Mouse (Mus musculus): ENCODE results near the gene Sct.

Sct gene

GRCm38 (mm10) chr7:141278766-141279590 lies at the start of gene Sct:
TSS of gene Sct (minus strand) at chr7:141279133.
- in situ Hi-C loops (cut with MboI; ENCODE audit: low sequenced_read_pairs) = no loop called here

- in situ Hi-C loops (cut with MboI; ENCODE audit: low sequenced_read_pairs) = no loop called here
Observed at GRCm38 (mm10) chr7:141328373-141328990, 49.5 kb upstream of the Sct start.

GRCm38 (mm10) chr7:141327469-141328372 lies 48.8 kb upstream of the Sct start, which contains the start of the genes Deaf1 and Tmem80:
TSS of gene Deaf1 (minus strand) at chr7:141327690.
TSS of gene Tmem80 (plus strand) at chr7:141327739.
- in situ Hi-C loops (cut with MboI; ENCODE audit: low sequenced_read_pairs) = no loop called here

- in situ Hi-C loops (cut with MboI; ENCODE audit: low sequenced_read_pairs) = no loop called here
Observed at GRCm38 (mm10) chr7:141326546-141327446, 47.9 kb upstream of the Sct start.

GRCm38 (mm10) chr7:141324686-141325085 lies 45.8 kb upstream of the Sct start:
- in situ Hi-C loops (cut with MboI; ENCODE audit: low sequenced_read_pairs) = no loop called here

- in situ Hi-C loops (cut with MboI; ENCODE audit: low sequenced_read_pairs) = no loop called here
Observed at GRCm38 (mm10) chr7:141319446-141319845, 40.5 kb upstream of the Sct start.

- in situ Hi-C loops (cut with MboI; ENCODE audit: low sequenced_read_pairs) = no loop called here
Observed at GRCm38 (mm10) chr7:141317619-141318132, 38.7 kb upstream of the Sct start.

- in situ Hi-C loops (cut with MboI; ENCODE audit: low sequenced_read_pairs) = no loop called here
Observed at GRCm38 (mm10) chr7:141315974-141316373, 37.0 kb upstream of the Sct start.

- in situ Hi-C loops (cut with MboI; ENCODE audit: low sequenced_read_pairs) = no loop called here
Observed at GRCm38 (mm10) chr7:141315076-141315475, 36.1 kb upstream of the Sct start.

GRCm38 (mm10) chr7:141314416-141314815 lies 35.5 kb upstream of the Sct start:
- in situ Hi-C loops (cut with MboI; ENCODE audit: low sequenced_read_pairs) = no loop called here

- in situ Hi-C loops (cut with MboI; ENCODE audit: low sequenced_read_pairs) = no loop called here
Observed at GRCm38 (mm10) chr7:141304537-141304936, 25.6 kb upstream of the Sct start.

GRCm38 (mm10) chr7:141302702-141303268 lies 23.9 kb upstream of the Sct start:
- in situ Hi-C loops (cut with MboI; ENCODE audit: low sequenced_read_pairs) = no loop called here

- in situ Hi-C loops (cut with MboI; ENCODE audit: low sequenced_read_pairs) = no loop called here
Observed at GRCm38 (mm10) chr7:141301386-141301785, 22.5 kb upstream of the Sct start.

- in situ Hi-C loops (cut with MboI; ENCODE audit: low sequenced_read_pairs) = no loop called here
Observed at GRCm38 (mm10) chr7:141299175-141299574, 20.2 kb upstream of the Sct start.

GRCm38 (mm10) chr7:141297926-141298650 lies 19.2 kb upstream of the Sct start:
- in situ Hi-C loops (cut with MboI; ENCODE audit: low sequenced_read_pairs) = no loop called here

- in situ Hi-C loops (cut with MboI; ENCODE audit: low sequenced_read_pairs) = no loop called here
Observed at GRCm38 (mm10) chr7:141294479-141294878, 15.5 kb upstream of the Sct start.

GRCm38 (mm10) chr7:141293852-141294471 lies 15.0 kb upstream of the Sct start:
- in situ Hi-C loops (cut with MboI; ENCODE audit: low sequenced_read_pairs) = no loop called here

- in situ Hi-C loops (cut with MboI; ENCODE audit: low sequenced_read_pairs) = no loop called here
Observed at GRCm38 (mm10) chr7:141292583-141293388, 13.9 kb upstream of the Sct start.
